Mouse (Mus musculus) brain, embryonic 14.5 days (tissue): ENCODE measurements around the gene Zfp53.

Source experiments
- CTCF ChIP-seq: fragments of 200-500 bp; IDR thresholded peaks from 2 replicates; pipeline ENCODE4 v1.5.1; 2012; ENCODE audit warnings: inconsistent platforms, mild to moderate bottlenecking, moderate library complexity, borderline replicate concordance; ENCODE audit not compliant: insufficient read depth, insufficient read length; ENCODE audit errors: extremely low read depth
- POLR2A ChIP-seq: fragments of 200-500 bp; IDR thresholded peaks from 2 replicates; pipeline ENCODE4 v1.6.1; 2012; ENCODE audit warnings: mild to moderate bottlenecking, inconsistent platforms, borderline replicate concordance; ENCODE audit not compliant: poor library complexity, insufficient read depth, insufficient read length, severe bottlenecking; ENCODE audit errors: extremely low read depth

GRCm38 (mm10) chr17:21536676-21537075 lies 47.9 kb downstream of the Zfp53 start:
- TF ChIP-seq CTCF (no peak), POLR2A (no peak)
